Mouse (Mus musculus) bone marrow macrophage, adult 2 months (primary cell): ENCODE data around the gene Zcchc2.

Experiments used
- CTCF ChIP-seq: IDR thresholded peaks from 2 replicates; pipeline ENCODE4 v1.5.1; 2012; ENCODE audit warnings: low read depth, mild to moderate bottlenecking, low read length, moderate library complexity
- POLR2A ChIP-seq: IDR thresholded peaks from 2 replicates; pipeline ENCODE4 v1.6.1; 2012; ENCODE audit warnings: mild to moderate bottlenecking, low read depth, low read length, borderline replicate concordance

GRCm38 (mm10) chr1:106039326-106039725, 49.1 kb downstream of the Zcchc2 start:
- TF ChIP-seq CTCF, result no peak
- TF ChIP-seq POLR2A, result no peak
